Mouse (Mus musculus): Measurements from ENCODE around the gene Chchd3. TPM values are rescaled to one million over a fixed set of nuclear protein-coding genes. Genes with fewer than 3 reads are reported as not detected.

Chchd3 gene
- total RNA-seq, 2 experiments from 2014 or later: 322 to 368 TPM

GRCm38 (mm10) chr6:33004607-33005006 is 55.5 kb downstream of the Chchd3 start:
- no peak for DNase-seq

- no peak for DNase-seq
Observed at GRCm38 (mm10) chr6:33002988-33003387, 57.1 kb downstream of the Chchd3 start.

- DNase-seq: no peak
Observed at GRCm38 (mm10) chr6:33001271-33001670, 58.8 kb downstream of the Chchd3 start.

GRCm38 (mm10) chr6:32996597-32996996 is 63.5 kb downstream of the Chchd3 start:
- peak; percentile 10 for DNase-seq

GRCm38 (mm10) chr6:32993847-32994246 is 66.2 kb downstream of the Chchd3 start:
- DNase-seq: no peak

GRCm38 (mm10) chr6:32990061-32990633 is 69.9 kb downstream of the Chchd3 start:
- peak; percentile 22 for DNase-seq

- no peak for DNase-seq
Observed at GRCm38 (mm10) chr6:32988561-32988960, 71.5 kb downstream of the Chchd3 start.

GRCm38 (mm10) chr6:32983876-32984275 is 76.2 kb downstream of the Chchd3 start:
- DNase-seq: no peak

GRCm38 (mm10) chr6:32981253-32981652 is 78.8 kb downstream of the Chchd3 start:
- no peak for DNase-seq

GRCm38 (mm10) chr6:32978811-32979210 is 81.2 kb downstream of the Chchd3 start:
- peak; percentile 14 for DNase-seq

- no peak for DNase-seq
Observed at GRCm38 (mm10) chr6:32971926-32972325, 88.1 kb downstream of the Chchd3 start.

- DNase-seq: no peak
Observed at GRCm38 (mm10) chr6:32968971-32969370, 91.1 kb downstream of the Chchd3 start.

- DNase-seq: no peak
Observed at GRCm38 (mm10) chr6:32962048-32962447, 98.0 kb downstream of the Chchd3 start.

GRCm38 (mm10) chr6:32961477-32961876 is 98.6 kb downstream of the Chchd3 start:
- DNase-seq: no peak

- no peak for DNase-seq
Observed at GRCm38 (mm10) chr6:32959816-32960550, 100.1 kb downstream of the Chchd3 start.

- DNase-seq: no peak
Observed at GRCm38 (mm10) chr6:32955481-32955880, 104.6 kb downstream of the Chchd3 start.

- no peak for DNase-seq
Observed at GRCm38 (mm10) chr6:32950973-32951372, 109.1 kb downstream of the Chchd3 start.

- DNase-seq: no peak
Observed at GRCm38 (mm10) chr6:32949702-32950101, 110.4 kb downstream of the Chchd3 start.

GRCm38 (mm10) chr6:32947225-32947624 is 112.8 kb downstream of the Chchd3 start:
- no peak for DNase-seq

GRCm38 (mm10) chr6:32944956-32945355 is 115.1 kb downstream of the Chchd3 start:
- DNase-seq: no peak

GRCm38 (mm10) chr6:32943651-32944050 is 116.4 kb downstream of the Chchd3 start:
- DNase-seq: no peak

- DNase-seq: no peak
Observed at GRCm38 (mm10) chr6:32940299-32940698, 119.8 kb downstream of the Chchd3 start.

GRCm38 (mm10) chr6:32937643-32938042 is 122.4 kb downstream of the Chchd3 start:
- DNase-seq: no peak

GRCm38 (mm10) chr6:32936794-32937193 is 123.3 kb downstream of the Chchd3 start:
- DNase-seq: no peak
